10 mouse cellular contexts compared by ENCODE assay signal in genomic region chr5:81028875-81029274, GRCm38 (mm10). TPM values are rescaled to one million over a fixed set of nuclear protein-coding genes. Genes with fewer than 3 reads are reported as not detected.
DNase-seq lines count a peak whose midpoint lies in the region; ATAC-seq lines count a peak whose summit lies in the region.
"Had no signal": no experiment of that assay in that cellular context is flagged by ENCODE, and none has a peak within 500 bp of the region (broad histone marks: within the 10 kb centered on the region; RNA-seq: fewer than 3 reads in every experiment).

No protein-coding gene starts in this region.

- H3K27me3 ChIP-seq in embryonic facial prominence, embryonic 14.5 days (replicated peaks; ENCODE audit: control insufficient read depth, insufficient read depth, low read length): no peaks in the 10 kb centered on the region
- H3K27me3 ChIP-seq in hindbrain, embryonic 13.5 days: no peaks in the 10 kb centered on the region
- no peaks in the 10 kb centered on the region for H3K27me3 ChIP-seq in neural tube, embryonic 12.5 days (replicated peaks)
- H3K27me3 ChIP-seq: limb, embryonic 12.5 days had no signal

- intact Hi-C loops in left cerebral cortex, postnatal 14 days (cut with DNase I): loop anchor here (10.0 kb wide), 1 partner anchor 1316 kb away; no protein-coding TSS in a partner anchor
- intact Hi-C loops in left cerebral cortex, postnatal 36 days (cut with DNase I): loop anchor here (10.0 kb wide), 4 partner anchors 256 to 1316 kb away; no protein-coding TSS in a partner anchor

- H3K36me3 ChIP-seq in embryonic facial prominence, embryonic 14.5 days (ENCODE audit: control insufficient read depth, insufficient read depth, low read length): no peaks in the 10 kb centered on the region
- no peaks in the 10 kb centered on the region for H3K36me3 ChIP-seq in hindbrain, embryonic 13.5 days
- no peaks in the 10 kb centered on the region for H3K36me3 ChIP-seq in neural tube, embryonic 12.5 days
- H3K36me3 ChIP-seq: limb, embryonic 12.5 days had no signal

- no peaks in the 10 kb centered on the region for H3K9me3 ChIP-seq in embryonic facial prominence, embryonic 14.5 days (ENCODE audit: control insufficient read depth, low read length)
- H3K9me3 ChIP-seq in hindbrain, embryonic 13.5 days: no peaks in the 10 kb centered on the region
- no peaks in the 10 kb centered on the region for H3K9me3 ChIP-seq in neural tube, embryonic 12.5 days
- H3K9me3 ChIP-seq: limb, embryonic 12.5 days; megakaryocyte, embryonic 14.5 days had no signal

- WGBS in embryonic facial prominence, embryonic 14.5 days: 19% methylated on average over 2 of the region's 2 CpGs
- 3% methylated on average over 2 of the region's 2 CpGs for WGBS in hindbrain, embryonic 13.5 days
- 10% methylated on average over 2 of the region's 2 CpGs for WGBS in neural tube, embryonic 12.5 days

- no peak overlapping the region for H3K4me3 ChIP-seq in embryonic facial prominence, embryonic 14.5 days (ENCODE audit: low read depth, low read length)
- H3K4me3 ChIP-seq in hindbrain, embryonic 13.5 days: no peak overlapping the region
- H3K4me3 ChIP-seq in neural tube, embryonic 12.5 days: no peak overlapping the region
- H3K4me3 ChIP-seq: limb, embryonic 12.5 days; megakaryocyte, embryonic 14.5 days had no signal

- peak; percentile 81 for ATAC-seq in embryonic facial prominence, embryonic 14.5 days (ENCODE audit: low read depth)
- peak; percentile 84 for ATAC-seq in hindbrain, embryonic 13.5 days (ENCODE audit: low FRiP score)
- ATAC-seq in neural tube, embryonic 12.5 days (ENCODE audit: low FRiP score, low read depth): peak; percentile 72
- ATAC-seq in inflammation-experienced regulatory T-cells, adult 6 months: no peak

- no peak overlapping the region for H3K4me2 ChIP-seq in embryonic facial prominence, embryonic 14.5 days (ENCODE audit: low read depth, low read length)
- no peak overlapping the region for H3K4me2 ChIP-seq in hindbrain, embryonic 13.5 days
- H3K4me2 ChIP-seq in neural tube, embryonic 12.5 days (replicated peaks): 0 out of 2 replicates have a peak overlapping the region, but pooled peaks have one; percentile 18
- H3K4me2 ChIP-seq: limb, embryonic 12.5 days had no signal

- no peak overlapping the region for H3K27ac ChIP-seq in embryonic facial prominence, embryonic 14.5 days (replicated peaks; ENCODE audit: low read depth, low read length)
- H3K27ac ChIP-seq in hindbrain, embryonic 13.5 days: 0 out of 2 replicates have a peak overlapping the region, but pooled peaks have one; percentile 35
- no peak overlapping the region for H3K27ac ChIP-seq in neural tube, embryonic 12.5 days
- H3K27ac ChIP-seq: limb, embryonic 12.5 days had no signal

- no peak overlapping the region for H3K9ac ChIP-seq in embryonic facial prominence, embryonic 14.5 days (ENCODE audit: low read depth, low read length)
- no peak overlapping the region for H3K9ac ChIP-seq in hindbrain, embryonic 13.5 days
- H3K9ac ChIP-seq in neural tube, embryonic 12.5 days: no peak overlapping the region
- H3K9ac ChIP-seq: limb, embryonic 12.5 days had no signal

- H3K4me1 ChIP-seq in embryonic facial prominence, embryonic 14.5 days (ENCODE audit: control insufficient read depth, insufficient read depth, low read length): peaks cover 11% of the 10 kb centered on the region
- peaks cover 48% of the 10 kb centered on the region for H3K4me1 ChIP-seq in hindbrain, embryonic 13.5 days (replicated peaks)
- peaks cover 13% of the 10 kb centered on the region for H3K4me1 ChIP-seq in neural tube, embryonic 12.5 days
- H3K4me1 ChIP-seq: megakaryocyte, embryonic 14.5 days had no signal

- DNase-seq in left cerebral cortex, postnatal 14 days (ENCODE audit: low spot score in 2 of 2): peak; percentile 21 to 46
- no peak for DNase-seq in left cerebral cortex, postnatal 36 days (ENCODE audit: low spot score in 2 of 2)
- peak; percentile 51 for DNase-seq in embryonic facial prominence, embryonic 14.5 days (ENCODE audit: low spot score)
- no peak for DNase-seq in gastrocnemius, postnatal 4 days (ENCODE audit: low spot score in 2 of 2)
- DNase-seq: adrenal gland, adult 2 months had no signal

RNA-seq across cellular contexts. Expression of gene Adgrl3, which starts 8.9 kb away (rescaled TPM):
- 100 to 1,000 TPM; 208 to 211 TPM for total RNA-seq in left cerebral cortex, postnatal 14 days (2021)
- total RNA-seq in left cerebral cortex, postnatal 36 days (2021): 100 to 1,000 TPM; 224 to 242 TPM
- polyA plus RNA-seq in embryonic facial prominence, embryonic 14.5 days (2014; fragmentation: Nextera tagmentation; extraction: Ambion mirVana): 26.0 and 29.5 TPM in 2 replicates
- polyA plus RNA-seq in hindbrain, embryonic 13.5 days (2015; fragmentation: Nextera tagmentation; extraction: Ambion mirVana): 64.6 and 65.5 TPM in 2 replicates
- polyA plus RNA-seq in neural tube, embryonic 12.5 days (2016; fragmentation: Nextera tagmentation; extraction: Ambion mirVana): 38.2 and 40.0 TPM in 2 replicates
- 10 to 100 TPM; 26.5 to 28.9 TPM for total RNA-seq in gastrocnemius, postnatal 4 days (2021)
- polyA plus RNA-seq in inflammation-experienced regulatory T-cells, adult 6 months (2017; shearing (Covaris generic)): under 1 TPM in 1 of 3 experiments, not detected in 2; 0.96 TPM

Comparison
In these comparisons a context has a peak if more than half of its experiments do, and no peak if none do; other contexts are left out.
1. DNase-seq: peak in left cerebral cortex, postnatal 14 days (2 of 2) and embryonic facial prominence, embryonic 14.5 days (single experiment); none in left cerebral cortex, postnatal 36 days (0 of 2) and gastrocnemius, postnatal 4 days (0 of 2).
2. RNA of gene Adgrl3, which starts 8.9 kb away (polyA plus RNA-seq): 64.6 to 65.5 TPM in hindbrain, embryonic 13.5 days, 38.2 to 40.0 TPM in neural tube, embryonic 12.5 days and 26.0 to 29.5 TPM in embryonic facial prominence, embryonic 14.5 days; 0.96 TPM in inflammation-experienced regulatory T-cells, adult 6 months; every median in the first group is over 10 times any median in the second.